Mouse (Mus musculus) bone marrow, adult 2 months (tissue): ENCODE data around the gene Arpc4.

Experiments used
- CTCF ChIP-seq: fragments of 200-500 bp; IDR thresholded peaks from 2 replicates; pipeline ENCODE4 v1.5.1; 2011; ENCODE audit warnings: low read length, control low read depth; ENCODE audit not compliant: control insufficient read depth, insufficient read depth
- POLR2A ChIP-seq: fragments of 200-500 bp; IDR thresholded peaks from 2 replicates; pipeline ENCODE4 v1.6.1; 2011; ENCODE audit warnings: low read depth, mild to moderate bottlenecking, control low read depth, low read length, borderline replicate concordance; ENCODE audit not compliant: control insufficient read depth

- no peak for TF ChIP-seq CTCF
- TF ChIP-seq POLR2A = no peak
Measured at GRCm38 (mm10) chr6:113393951-113394350, 16.0 kb downstream of the Arpc4 start.
